Mouse (Mus musculus) CH12.LX (cell line): ENCODE measurements at regions not wholly inside any gene's neighbourhood (a gene's known extent, or its start where the extent isn't known, plus 50 kb on each side); places are given as distances from the start of the nearest gene placed in this dataset.

ENCODE experiments used
- DNase-seq: peaks from one replicate; pipeline ENCODE4 v3.0.0-alpha.2; 2013; ENCODE audit errors: extremely low read depth
- H3K27ac ChIP-seq: 2 replicates; pipeline ENCODE4 v1.5.1; 2012; ENCODE audit warnings: low read depth, mild to moderate bottlenecking, control low read depth, moderate library complexity; ENCODE audit not compliant: insufficient read depth
- H3K27me3 ChIP-seq: replicated peaks from 2 replicates; pipeline ENCODE3; 2012; ENCODE audit warnings: inconsistent platforms
- H3K36me3 ChIP-seq, 2 experiments: replicated peaks in 1 of 2; 2 replicates each; pipeline versions ENCODE3 to v1.6.1; 2012; ENCODE audit warnings: inconsistent platforms in 1 of 2, low read length in 1 of 2, mild to moderate bottlenecking in 1 of 2, mixed read lengths in 1 of 2, moderate library complexity in 1 of 2; ENCODE audit not compliant: control insufficient read depth in 1 of 2, insufficient read depth in 1 of 2
- H3K4me1 ChIP-seq, 2 experiments: 2 replicates each; pipeline ENCODE4 v1.6.1; 2012; ENCODE audit warnings: inconsistent platforms in 1 of 2, moderate library complexity in 1 of 2; ENCODE audit not compliant: insufficient read depth in 2 of 2, control insufficient read depth in 1 of 2
- H3K4me2 ChIP-seq: 2 replicates; pipeline ENCODE4 v1.6.1; 2012; ENCODE audit warnings: low read depth, mild to moderate bottlenecking, control low read depth; ENCODE audit not compliant: poor library complexity, insufficient read depth, severe bottlenecking
- H3K4me3 ChIP-seq, 3 experiments: fragments of 150-350 bp in 1 of 3; sonication (generic) in 1 of 3; replicated peaks in 1 of 3; 2 replicates each; pipeline versions ENCODE3 to v1.5.1; 2011 to 2012; ENCODE audit warnings: low read depth in 2 of 3, low read length in 2 of 3, mild to moderate bottlenecking in 2 of 3, moderate library complexity in 2 of 3, control low read depth in 1 of 3, improper control_type of control experiment in 1 of 3, inconsistent platforms in 1 of 3, mixed read lengths in 1 of 3; ENCODE audit not compliant: poor library complexity in 1 of 3
- H3K79me2 ChIP-seq: replicated peaks from 2 replicates; pipeline ENCODE4 v1.6.1; 2012; ENCODE audit warnings: mild to moderate bottlenecking, moderate library complexity; ENCODE audit not compliant: control insufficient read depth, poor library complexity, insufficient read depth, severe bottlenecking; ENCODE audit errors: extremely low read depth
- H3K9ac ChIP-seq: 2 replicates; pipeline ENCODE4 v1.6.1; 2012; ENCODE audit warnings: low read depth, mild to moderate bottlenecking, control low read depth, moderate library complexity; ENCODE audit not compliant: insufficient read depth
- H3K9me3 ChIP-seq: replicated peaks from 2 replicates; pipeline ENCODE3; 2012; ENCODE audit warnings: low read length, inconsistent platforms, mixed read lengths
- BHLHE40 ChIP-seq: IDR thresholded peaks from 2 replicates; pipeline ENCODE4 v1.6.1; 2011; ENCODE audit warnings: mild to moderate bottlenecking, low read depth, low read length, improper control_type of control experiment
- CHD1 ChIP-seq: IDR thresholded peaks from 2 replicates; pipeline ENCODE4 v1.6.1; 2012; ENCODE audit warnings: low read depth, low read length, improper control_type of control experiment, inconsistent platforms
- CHD2 ChIP-seq: IDR thresholded peaks from 2 replicates; pipeline ENCODE4 v1.6.1; 2011; ENCODE audit warnings: low read length, improper control_type of control experiment
- E2F4 ChIP-seq: IDR thresholded peaks from 2 replicates; pipeline ENCODE4 v1.6.1; 2011; ENCODE audit warnings: low read depth, low read length, improper control_type of control experiment; ENCODE audit not compliant: insufficient replicate concordance
- ELF1 ChIP-seq: IDR thresholded peaks from 2 replicates; pipeline ENCODE4 v1.6.1; 2014; ENCODE audit warnings: low read depth, mild to moderate bottlenecking, inconsistent platforms, low read length, improper control_type of control experiment
- EP300 ChIP-seq: IDR thresholded peaks from 2 replicates; pipeline ENCODE4 v1.6.1; 2011; ENCODE audit warnings: low read length, improper control_type of control experiment
- GABPA ChIP-seq: IDR thresholded peaks from 2 replicates; pipeline ENCODE4 v1.6.1; 2012; ENCODE audit warnings: low read depth, low read length, improper control_type of control experiment, inconsistent platforms; ENCODE audit not compliant: insufficient replicate concordance
- HCFC1 ChIP-seq: IDR thresholded peaks from 2 replicates; pipeline ENCODE4 v1.6.1; 2012; ENCODE audit warnings: low read depth, mild to moderate bottlenecking, inconsistent platforms, low read length, improper control_type of control experiment
- KAT2A ChIP-seq: IDR thresholded peaks from 2 replicates; pipeline ENCODE4 v1.6.1; 2012; ENCODE audit warnings: low read length, improper control_type of control experiment, inconsistent platforms; ENCODE audit not compliant: insufficient replicate concordance
- MAX ChIP-seq: IDR thresholded peaks from 2 replicates; pipeline ENCODE4 v1.6.1; 2011; ENCODE audit warnings: low read length, improper control_type of control experiment
- MAZ ChIP-seq: IDR thresholded peaks from 2 replicates; pipeline ENCODE4 v1.6.1; 2012; ENCODE audit warnings: low read depth, mild to moderate bottlenecking, inconsistent platforms, low read length, improper control_type of control experiment, moderate library complexity
- MYC ChIP-seq: IDR thresholded peaks from 2 replicates; pipeline ENCODE4 v1.6.1; 2011; ENCODE audit warnings: low read depth, mild to moderate bottlenecking, improper control_type of control experiment, low read length
- PAX5 ChIP-seq: IDR thresholded peaks from 2 replicates; pipeline ENCODE4 v1.6.1; 2012; ENCODE audit warnings: low read length, inconsistent platforms, mixed read lengths
- POLR2A ChIP-seq: IDR thresholded peaks from 2 replicates; pipeline ENCODE4 v1.6.1; 2011; ENCODE audit warnings: low read depth, mild to moderate bottlenecking, improper control_type of control experiment, low read length
- POLR2AphosphoS2 ChIP-seq: IDR thresholded peaks from 2 replicates; pipeline ENCODE4 v1.6.1; 2011; ENCODE audit warnings: low read depth, low read length, improper control_type of control experiment
- SIN3A ChIP-seq: IDR thresholded peaks from 2 replicates; pipeline ENCODE4 v1.6.1; 2012; ENCODE audit warnings: low read length, improper control_type of control experiment, inconsistent platforms
- TBP ChIP-seq: conservative IDR thresholded peaks from 2 replicates; pipeline ENCODE4 v1.6.1; 2011; ENCODE audit warnings: low read depth, low read length, improper control_type of control experiment
- TCF12 ChIP-seq: IDR thresholded peaks from 2 replicates; pipeline ENCODE4 v1.6.1; 2014; ENCODE audit warnings: low read depth, mild to moderate bottlenecking, inconsistent platforms, low read length, improper control_type of control experiment
- USF1 ChIP-seq: IDR thresholded peaks from 2 replicates; pipeline ENCODE4 v1.6.1; 2014; ENCODE audit warnings: low read depth, mild to moderate bottlenecking, inconsistent platforms, low read length, improper control_type of control experiment
- ZC3H11A ChIP-seq: IDR thresholded peaks from 2 replicates; pipeline ENCODE4 v1.6.1; 2012; ENCODE audit warnings: low read depth, mild to moderate bottlenecking, inconsistent platforms, low read length, improper control_type of control experiment
- ZMIZ1 ChIP-seq: IDR thresholded peaks from 2 replicates; pipeline ENCODE4 v1.6.1; 2012; ENCODE audit warnings: low read depth, mild to moderate bottlenecking, inconsistent platforms, low read length, improper control_type of control experiment
- dilution Hi-C: fragments of 300-500 bp; cut with MboI; formaldehyde crosslinking; loops from 2 replicates; pipeline ENCODE4 v1.14.3; 2020; ENCODE audit warnings: low sequenced_read_pairs; ENCODE audit not compliant: extremely low pct_unique_long_range_greater_than_20kb, extremely low pct_ligation_motif_present
- in situ Hi-C: fragments of 300-500 bp; cut with MboI; formaldehyde crosslinking; loops from 3 replicates; pipeline ENCODE4 v1.14.3; 2019; ENCODE audit warnings: low sequenced_read_pairs, low pct_ligation_motif_present, low pct_unique_long_range_greater_than_20kb, mixed read lengths

DNA sequence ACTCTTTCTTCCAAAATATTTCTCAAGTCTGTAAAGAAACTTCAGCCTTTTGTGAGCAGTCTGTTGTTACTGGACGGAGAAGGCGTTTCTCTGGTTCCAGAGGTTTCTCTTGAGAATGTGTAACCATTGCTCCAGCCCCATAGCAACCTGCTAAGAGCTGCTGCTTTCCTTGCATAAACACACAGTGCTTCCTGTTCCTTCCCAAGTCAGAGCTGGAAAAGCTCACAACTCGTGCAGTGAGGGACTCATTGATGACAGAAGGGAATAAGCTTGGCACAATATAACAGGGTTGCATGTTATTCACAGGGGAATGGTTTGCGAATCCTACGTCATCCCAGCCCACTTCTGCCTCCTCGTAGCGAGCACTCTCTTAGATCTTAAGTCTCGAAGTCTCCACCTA lies 70.4 kb downstream of the Fam43a start:
- dilution Hi-C loops (no loop called here), in situ Hi-C loops (loop anchor here (10.0 kb wide), 2 partner anchors 65 to 395 kb away; no protein-coding TSS in a partner anchor)
- no peak overlapping the region for H3K9ac ChIP-seq

GRCm38 (mm10) chr16:30671584-30671983 lies 72.1 kb downstream of the Fam43a start:
- Histone ChIP-seq H3K4me2 (no peak overlapping the region), H3K36me3 (no peaks in the 10 kb centered on the region), H3K4me3 (no peak overlapping the region), H3K79me2 (no peaks in the 10 kb centered on the region), H3K9me3 (no peaks in the 10 kb centered on the region), H3K9ac (no peak overlapping the region), H3K27ac (no peak overlapping the region), H3K4me1 (peaks cover 23 to 34% of the 10 kb centered on the region in 2 experiments), H3K27me3 (no peaks in the 10 kb centered on the region)
- dilution Hi-C loops, result no loop called here
- TF ChIP-seq GABPA (no peak), CHD2 (no peak)
- no peak for DNase-seq
- in situ Hi-C loops, result loop anchor here (10.0 kb wide), 2 partner anchors 67 to 393 kb away; no protein-coding TSS in a partner anchor

More for the DNA sequence above, 70.4 kb downstream of the Fam43a start:
- Histone ChIP-seq H3K27me3 (no peaks in the 10 kb centered on the region), H3K4me3 (no peak overlapping the region), H3K9me3 (no peaks in the 10 kb centered on the region), H3K4me2 (no peak overlapping the region), H3K27ac (no peak overlapping the region), H3K36me3 (no peaks in the 10 kb centered on the region), H3K4me1 (peaks cover 13 to 24% of the 10 kb centered on the region in 2 experiments), H3K79me2 (no peaks in the 10 kb centered on the region)
- TF ChIP-seq TCF12 (no peak), USF1 (no peak), CHD2 (no peak), EP300 (no peak), ZMIZ1 (no peak), MAX (no peak), CHD1 (no peak)
- DNase-seq, result no peak

GRCm38 (mm10) chr16:30672776-30673550 lies 73.4 kb downstream of the Fam43a start:
- dilution Hi-C loops, result no loop called here
- no peak for DNase-seq

More at GRCm38 (mm10) chr16:30672776-30673550, 73.4 kb downstream of the Fam43a start:
- Histone ChIP-seq H3K4me3 (no peak overlapping the region), H3K36me3 (no peaks in the 10 kb centered on the region)
- in situ Hi-C loops, result loop anchor here (10.0 kb wide), 2 partner anchors 68 to 392 kb away; no protein-coding TSS in a partner anchor
- TF ChIP-seq HCFC1 (no peak), PAX5 (no peak), EP300 (no peak), MAZ (no peak), POLR2A (no peak), KAT2A (no peak), SIN3A (no peak), TBP (no peak), E2F4 (no peak), USF1 (no peak), ZC3H11A (no peak), CHD1 (no peak), ELF1 (no peak), BHLHE40 (no peak), POLR2AphosphoS2 (no peak), MYC (no peak)
- TF ChIP-seq, all 38 proteins: peak for 0
- no peaks in the 10 kb centered on the region for H3K79me2 ChIP-seq
- no peaks in the 10 kb centered on the region for H3K27me3 ChIP-seq
- no peak overlapping the region for H3K9ac ChIP-seq
- H3K27ac ChIP-seq, result no peak overlapping the region
- H3K4me1 ChIP-seq, result peaks cover 28 to 41% of the 10 kb centered on the region in 2 experiments
- H3K9me3 ChIP-seq, result no peaks in the 10 kb centered on the region
- no peak overlapping the region for H3K4me2 ChIP-seq
